Mouse (Mus musculus) liver, postnatal 0 days (tissue): ENCODE measurements around the gene Fam171b.
A peak's percentile ranks its signal among the peaks of the same experiment; 100 is the strongest.

Source experiments
- CTCF ChIP-seq: sonication (generic); IDR thresholded peaks from 2 replicates; pipeline ENCODE4 v1.5.1; 2016; ENCODE audit warnings: antibody characterized with exemption, low read depth
- EP300 ChIP-seq: IDR thresholded peaks from 2 replicates; pipeline ENCODE4 v1.6.1; 2016; ENCODE audit warnings: antibody characterized with exemption, low read depth, mild to moderate bottlenecking

DNA sequence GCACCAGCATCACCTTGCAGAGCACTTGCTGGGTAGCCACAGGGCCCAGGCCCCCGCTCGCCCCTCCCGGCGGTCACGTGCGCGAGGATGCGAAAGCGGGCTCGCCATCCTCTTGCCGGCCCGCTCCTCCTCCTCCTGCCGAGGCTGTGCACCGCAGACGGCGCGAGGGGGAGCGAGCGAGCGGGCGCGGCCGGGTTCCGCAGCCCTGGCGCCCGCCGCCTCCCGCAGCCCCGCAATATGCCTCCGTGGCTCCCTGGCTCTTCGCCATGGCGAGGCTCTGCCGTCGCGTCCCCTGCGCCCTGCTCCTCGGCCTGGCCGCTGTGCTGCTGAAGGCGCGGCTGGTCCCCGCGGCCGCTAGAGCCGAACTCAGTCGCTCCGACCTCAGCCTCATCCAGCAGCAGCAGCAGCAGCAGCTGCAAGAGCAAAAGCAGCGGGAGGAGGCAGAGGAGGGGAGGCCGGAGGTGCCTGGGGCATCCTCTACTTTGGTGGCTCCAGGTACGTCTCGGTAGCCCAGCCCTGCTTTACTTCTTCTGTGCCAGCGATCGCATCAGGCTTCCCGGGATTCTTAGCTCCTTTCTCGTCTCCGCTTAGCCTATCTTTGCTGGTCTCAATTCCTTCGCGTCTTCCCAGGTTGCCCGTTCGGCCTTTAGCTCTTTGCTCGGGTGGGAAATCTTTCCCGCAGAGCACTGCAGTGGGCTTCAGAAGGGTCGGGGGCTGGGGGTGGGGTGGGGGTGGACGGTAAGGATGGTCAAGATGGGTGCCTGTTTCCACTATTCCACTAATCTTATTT is at the start of gene Fam171b:
- no peak for TF ChIP-seq EP300
- peak; percentile 38 for TF ChIP-seq CTCF
